Mouse (Mus musculus) stomach, embryonic 14.5 days (tissue): ENCODE measurements around the gene Fam198a. TPM values are rescaled to one million over a fixed set of nuclear protein-coding genes. Genes with fewer than 3 reads are reported as not detected.

ENCODE experiments used
- ATAC-seq: fragments of 200-750 bp; cut with Nextera tagmentation; 2 replicates; pipeline ENCODE4 v1.8.0; 2017; ENCODE audit warnings: low read depth, moderate TSS enrichment; ENCODE audit not compliant: insufficient number of reproducible peaks, insufficient read depth, low FRiP score
- H3K27ac ChIP-seq: fragments of 300-500 bp; sonication (generic); 2 replicates; pipeline ENCODE4 v1.5.1; 2014; ENCODE audit warnings: mild to moderate bottlenecking, low read length, moderate library complexity, mixed read lengths
- H3K27me3 ChIP-seq: fragments of 300-500 bp; sonication (generic); 2 replicates; pipeline ENCODE4 v1.6.1; 2014; ENCODE audit warnings: low read length, control low read depth, mixed read lengths; ENCODE audit not compliant: control insufficient read depth, insufficient read depth
- H3K36me3 ChIP-seq: fragments of 300-500 bp; sonication (generic); 2 replicates; pipeline ENCODE4 v1.6.1; 2014; ENCODE audit warnings: mild to moderate bottlenecking, control low read depth, low read length, moderate library complexity, mixed read lengths; ENCODE audit not compliant: control insufficient read depth, insufficient read depth
- H3K4me1 ChIP-seq: fragments of 300-500 bp; sonication (generic); 2 replicates; pipeline ENCODE4 v1.6.1; 2014; ENCODE audit warnings: low read length, control low read depth, mixed read lengths; ENCODE audit not compliant: control insufficient read depth, insufficient read depth
- H3K4me2 ChIP-seq: fragments of 300-500 bp; sonication (generic); replicated peaks from 2 replicates; pipeline ENCODE4 v1.6.1; 2014; ENCODE audit warnings: low read depth, low read length, control low read depth
- H3K4me3 ChIP-seq: fragments of 300-500 bp; sonication (generic); 2 replicates; pipeline ENCODE4 v1.5.1; 2014; ENCODE audit warnings: low read depth, low read length, control low read depth
- H3K9ac ChIP-seq: fragments of 300-500 bp; sonication (generic); replicated peaks from 2 replicates; pipeline ENCODE4 v1.6.1; 2014; ENCODE audit warnings: low read depth, mild to moderate bottlenecking, control low read depth, low read length, moderate library complexity, mixed read lengths
- H3K9me3 ChIP-seq: fragments of 300-500 bp; sonication (generic); 2 replicates; pipeline ENCODE4 v1.6.1; 2016; ENCODE audit warnings: low read depth, low read length, control low read depth; ENCODE audit not compliant: control insufficient read depth
- WGBS: fragments of 180-500 bp; shearing (Covaris S2); extraction: QIAGEN DNeasy Blood & Tissue Kit; methylation state at CpG from one replicate; pipeline ENCODE4 v1.1.7; 2014; 5-methylcytosine and 5-hydroxymethylcytosine counted together
- polyA plus RNA-seq: library from polyadenylated mRNA; unstranded; fragments of >200 nt; fragmentation: Nextera tagmentation; extraction: Ambion mirVana; gene quantifications from 2 replicates; pipeline ENCODE4 v1.2.1, GENCODE M21; 2014

Fam198a gene
- polyA plus RNA-seq, 1 experiment from 2014 or later = 4.4 TPM

DNA sequence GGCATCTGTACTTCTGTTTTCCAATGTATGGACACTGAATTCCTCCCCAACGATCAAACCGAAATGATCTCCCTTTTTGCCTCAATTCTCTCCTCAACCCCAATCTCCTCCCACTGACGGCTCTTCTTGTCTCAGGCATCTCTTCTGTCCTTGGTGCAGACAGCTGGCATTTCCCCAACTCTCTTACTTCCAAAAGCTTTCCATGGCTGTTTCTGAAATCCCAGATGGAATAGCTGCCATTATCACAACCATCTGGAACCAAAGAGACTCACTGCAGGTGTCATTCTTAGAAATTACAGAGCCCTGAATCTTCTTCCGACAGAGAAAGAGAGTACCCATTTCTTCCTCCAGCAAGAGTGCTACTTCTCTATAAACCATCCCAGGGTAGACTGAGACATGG is 15.9 kb upstream of the Fam198a start:
- Histone ChIP-seq H3K27ac (no peak overlapping the region), H3K4me2 (no peak overlapping the region), H3K4me1 (no peaks in the 10 kb centered on the region), H3K9ac (no peak overlapping the region), H3K36me3 (no peaks in the 10 kb centered on the region), H3K4me3 (no peak overlapping the region), H3K27me3 (no peaks in the 10 kb centered on the region), H3K9me3 (no peaks in the 10 kb centered on the region)
- no peak for ATAC-seq
- WGBS = 83% methylated on average over 4 of the region's 4 CpGs

DNA sequence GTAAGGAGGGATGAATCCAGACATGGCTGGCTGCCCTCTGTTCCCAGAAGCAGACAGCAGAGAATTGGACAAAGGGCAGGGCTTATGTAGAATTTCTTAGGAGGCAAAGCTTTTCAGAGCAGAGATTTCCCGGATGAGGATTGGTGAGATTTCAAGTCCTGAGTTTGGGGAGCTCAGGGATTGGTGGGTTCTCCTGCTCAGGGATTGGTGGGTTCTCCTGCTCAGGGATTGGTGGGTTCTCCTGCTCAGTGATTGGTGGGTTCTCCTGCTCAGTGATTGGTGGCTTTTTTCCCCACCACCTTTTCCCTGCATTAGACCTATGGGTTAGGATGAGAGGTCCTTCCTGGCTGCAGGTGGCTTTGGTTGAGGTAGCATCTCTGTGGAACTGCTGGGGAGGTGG is 13.8 kb upstream of the Fam198a start:
- no peaks in the 10 kb centered on the region for H3K4me1 ChIP-seq
- 76% methylated on average over 1 of the region's 1 CpGs for WGBS
- no peak overlapping the region for H3K4me3 ChIP-seq
- H3K9ac ChIP-seq = no peak overlapping the region
- H3K4me2 ChIP-seq = no peak overlapping the region
- no peak for ATAC-seq
- H3K27me3 ChIP-seq = no peaks in the 10 kb centered on the region
- no peaks in the 10 kb centered on the region for H3K36me3 ChIP-seq
- H3K9me3 ChIP-seq = no peaks in the 10 kb centered on the region
- no peak overlapping the region for H3K27ac ChIP-seq

DNA sequence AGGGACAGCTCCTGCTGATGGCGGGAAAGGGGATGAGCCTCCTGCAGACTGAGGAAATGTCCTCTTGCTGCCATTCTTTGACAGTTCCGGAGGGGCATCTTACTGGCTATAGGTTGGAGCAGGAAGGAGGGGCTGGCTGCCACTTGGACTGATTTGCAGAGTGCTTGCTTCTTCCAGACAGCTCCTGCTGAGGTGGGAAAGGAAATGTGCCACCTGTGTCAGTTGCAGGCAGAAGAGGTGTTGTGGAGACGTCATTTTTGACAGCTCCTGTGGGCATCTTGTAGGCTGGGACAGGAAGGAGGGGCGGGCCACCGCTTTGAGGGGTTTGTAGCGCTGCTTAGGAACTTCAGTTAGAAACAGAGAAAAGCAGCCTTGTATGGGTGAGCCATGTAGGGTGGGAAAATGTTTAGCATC is 13.3 kb upstream of the Fam198a start:
- peak overlapping the region; percentile 37 for H3K4me3 ChIP-seq
- 53% methylated on average over 6 of the region's 6 CpGs for WGBS
- no peak overlapping the region for H3K27ac ChIP-seq
- H3K4me2 ChIP-seq = peak overlapping the region; percentile 37
- no peaks in the 10 kb centered on the region for H3K36me3 ChIP-seq
- H3K27me3 ChIP-seq = no peaks in the 10 kb centered on the region
- no peak for ATAC-seq
- H3K4me1 ChIP-seq = no peaks in the 10 kb centered on the region
- H3K9ac ChIP-seq = 0 out of 2 replicates have a peak overlapping the region, but pooled peaks have one; percentile 25
- no peaks in the 10 kb centered on the region for H3K9me3 ChIP-seq

DNA sequence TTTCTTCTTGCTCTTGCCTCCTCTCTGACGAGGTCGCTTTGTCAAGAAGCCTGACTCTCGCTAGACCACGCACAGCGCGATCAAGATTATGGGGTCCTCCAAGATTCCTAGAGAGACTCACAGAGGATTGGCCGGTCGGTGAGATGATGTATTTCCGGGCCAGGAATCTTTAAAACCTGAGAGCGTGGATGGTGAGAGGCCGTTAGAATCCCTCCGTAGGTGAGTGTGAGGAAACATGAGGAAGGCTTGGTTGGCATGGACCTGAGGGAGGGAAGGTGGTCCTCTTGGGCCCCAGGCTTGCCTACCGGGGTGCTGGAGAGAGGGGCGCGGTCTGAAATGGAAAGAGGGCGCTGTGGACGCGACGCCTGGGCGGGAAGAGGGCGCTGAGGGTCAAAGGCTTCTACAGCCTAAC is 12.8 kb upstream of the Fam198a start:
- Histone ChIP-seq H3K4me1 (no peaks in the 10 kb centered on the region), H3K9ac (0 out of 2 replicates have a peak overlapping the region, but pooled peaks have one; percentile 25), H3K4me3 (peak overlapping the region; percentile 37), H3K9me3 (no peaks in the 10 kb centered on the region), H3K27ac (no peak overlapping the region; the same call in 1 of the 2 replicates), H3K27me3 (no peaks in the 10 kb centered on the region), H3K4me2 (peak overlapping the region; percentile 37), H3K36me3 (no peaks in the 10 kb centered on the region)
- 49% methylated on average over 21 of the region's 21 CpGs for WGBS
- peak; percentile 63 for ATAC-seq

DNA sequence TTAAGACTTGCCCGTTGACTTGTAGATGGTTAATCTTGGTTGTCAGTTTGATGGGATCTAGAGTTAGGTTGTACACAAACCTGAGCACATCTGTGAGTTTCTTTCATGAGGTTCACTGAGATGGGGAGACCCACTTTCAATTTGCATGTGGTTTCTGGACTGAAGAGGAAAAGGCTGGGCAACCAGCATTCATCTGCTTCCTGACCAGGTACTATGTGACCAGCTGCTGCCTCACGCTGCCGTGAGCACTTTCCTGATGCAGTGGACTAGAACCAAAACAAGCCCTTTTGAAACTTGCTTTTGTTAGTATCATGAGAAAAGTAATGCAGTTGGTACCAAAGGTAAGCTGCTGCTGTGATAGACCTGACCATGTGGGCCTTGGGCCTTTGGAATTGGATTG is 7.8 kb upstream of the Fam198a start:
- Histone ChIP-seq H3K4me2 (no peak overlapping the region), H3K4me1 (no peaks in the 10 kb centered on the region), H3K27ac (no peak overlapping the region), H3K27me3 (no peaks in the 10 kb centered on the region), H3K9me3 (no peaks in the 10 kb centered on the region), H3K36me3 (no peaks in the 10 kb centered on the region), H3K4me3 (no peak overlapping the region), H3K9ac (no peak overlapping the region)
- WGBS = 93% methylated on average over 3 of the region's 3 CpGs
- no peak for ATAC-seq

DNA sequence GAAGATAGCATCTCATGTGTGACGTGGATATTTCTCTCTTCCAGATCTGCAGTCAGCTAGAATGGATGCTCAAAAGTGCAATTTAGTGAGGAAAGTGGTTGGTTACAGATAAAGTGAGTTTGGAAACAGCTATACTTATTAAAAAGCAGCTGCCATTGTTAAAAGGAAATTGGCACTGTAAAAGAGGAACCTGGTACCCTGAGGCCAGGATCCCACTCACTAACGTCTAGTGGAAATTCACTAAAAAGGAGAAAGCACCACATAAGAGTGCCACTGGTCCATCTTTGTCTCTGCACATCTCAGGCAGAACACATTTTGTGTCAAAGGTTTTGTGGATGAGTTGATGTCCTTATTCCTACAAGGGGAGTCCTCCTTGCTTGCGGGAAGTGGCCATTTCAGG is 7.2 kb upstream of the Fam198a start:
- H3K27ac ChIP-seq = no peak overlapping the region
- no peaks in the 10 kb centered on the region for H3K27me3 ChIP-seq
- no peak for ATAC-seq
- H3K4me2 ChIP-seq = no peak overlapping the region
- no peaks in the 10 kb centered on the region for H3K36me3 ChIP-seq
- 83% methylated on average over 3 of the region's 3 CpGs for WGBS
- no peaks in the 10 kb centered on the region for H3K9me3 ChIP-seq
- H3K4me3 ChIP-seq = no peak overlapping the region
- H3K9ac ChIP-seq = no peak overlapping the region
- H3K4me1 ChIP-seq = no peaks in the 10 kb centered on the region

DNA sequence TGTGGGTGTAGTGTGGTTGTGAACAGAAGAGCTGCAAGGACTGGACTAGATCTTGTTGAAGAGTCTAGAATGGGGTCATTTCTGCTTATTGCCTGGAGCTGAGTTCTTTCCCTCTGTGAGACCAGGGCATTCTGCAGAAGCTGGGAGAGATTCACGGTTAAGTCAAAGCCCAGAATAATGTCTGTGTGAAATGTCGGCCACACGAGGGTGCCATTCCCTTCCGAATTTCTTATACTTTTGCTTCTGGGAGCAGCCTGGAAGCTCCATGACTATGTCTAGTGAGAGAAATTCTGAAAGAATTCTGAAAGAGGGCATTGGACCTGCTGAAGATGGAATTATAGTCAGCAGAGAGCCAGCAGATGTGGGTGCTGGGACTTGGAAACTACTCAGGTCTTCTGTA is 3.0 kb upstream of the Fam198a start:
- no peak overlapping the region for H3K4me3 ChIP-seq
- no peaks in the 10 kb centered on the region for H3K9me3 ChIP-seq
- H3K9ac ChIP-seq = no peak overlapping the region
- no peaks in the 10 kb centered on the region for H3K36me3 ChIP-seq
- peaks cover 21% of the 10 kb centered on the region for H3K4me1 ChIP-seq
- ATAC-seq = no peak
- WGBS = 6% methylated on average over 4 of the region's 4 CpGs
- no peak overlapping the region for H3K4me2 ChIP-seq
- no peak overlapping the region for H3K27ac ChIP-seq
- H3K27me3 ChIP-seq = no peaks in the 10 kb centered on the region

DNA sequence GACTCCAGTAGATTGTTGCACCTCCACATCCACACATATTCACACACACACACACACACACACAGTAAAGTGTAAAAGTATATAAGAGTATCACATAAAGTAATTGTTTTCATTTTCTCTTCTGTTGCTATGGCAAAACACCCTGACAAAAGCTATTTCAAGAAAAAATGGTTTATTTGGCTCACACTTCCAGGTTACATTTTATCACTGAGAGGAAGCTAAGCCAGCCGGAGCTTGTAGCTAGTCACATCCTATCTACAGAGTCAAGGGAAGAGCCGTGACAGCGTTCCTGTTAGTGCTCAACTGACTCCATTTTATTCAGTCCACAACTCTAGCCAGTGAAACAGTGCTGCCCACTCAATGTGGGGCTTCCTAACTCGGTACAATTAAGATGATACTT is 2.4 kb upstream of the Fam198a start:
- no peaks in the 10 kb centered on the region for H3K9me3 ChIP-seq
- H3K4me2 ChIP-seq = no peak overlapping the region
- WGBS = 66% methylated on average over 4 of the region's 4 CpGs
- no peak overlapping the region for H3K4me3 ChIP-seq
- no peaks in the 10 kb centered on the region for H3K27me3 ChIP-seq
- H3K4me1 ChIP-seq = peaks cover 21% of the 10 kb centered on the region
- no peaks in the 10 kb centered on the region for H3K36me3 ChIP-seq
- no peak overlapping the region for H3K9ac ChIP-seq
- ATAC-seq = no peak
- no peak overlapping the region for H3K27ac ChIP-seq

DNA sequence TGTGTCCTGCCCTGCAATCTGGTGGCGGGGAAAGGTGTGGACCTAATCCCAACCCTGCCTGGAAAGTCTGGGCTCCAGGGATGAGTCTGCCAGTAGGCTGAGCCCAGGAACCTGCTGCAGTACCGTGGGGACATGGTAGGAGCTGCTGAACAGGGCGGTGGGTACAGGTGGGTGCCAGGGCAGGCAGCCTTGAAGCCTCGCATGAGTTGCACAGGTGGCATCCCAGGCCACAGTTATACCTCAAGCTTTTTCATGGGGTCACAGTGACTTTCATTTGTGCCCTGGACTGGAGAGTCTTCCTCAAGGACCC is 281 bp downstream of the Fam198a start:
- 30% methylated on average over 4 of the region's 4 CpGs for WGBS

More for the DNA sequence above, 281 bp downstream of the Fam198a start:
- H3K4me1 ChIP-seq = peaks cover 21% of the 10 kb centered on the region
- peak overlapping the region; percentile 64; the same call in 1 of the 2 replicates for H3K27ac ChIP-seq
- ATAC-seq = no peak; the same call in 1 of the 2 replicates
- H3K4me2 ChIP-seq = peak overlapping the region; percentile 54
- H3K9me3 ChIP-seq = no peaks in the 10 kb centered on the region
- no peak overlapping the region; the same call in 1 of the 2 replicates for H3K9ac ChIP-seq
- no peaks in the 10 kb centered on the region for H3K27me3 ChIP-seq
- no peaks in the 10 kb centered on the region for H3K36me3 ChIP-seq
- H3K4me3 ChIP-seq = peak overlapping the region; percentile 31
